Mouse (Mus musculus) intestine, embryonic 14.5 days (tissue): ENCODE measurements around the gene Ppm1n. TPM values are rescaled to one million over a fixed set of nuclear protein-coding genes. Genes with fewer than 3 reads are reported as not detected.

Experiments used
- ATAC-seq: fragments of 200-750 bp; cut with Nextera tagmentation; replicated peaks from 2 replicates; pipeline ENCODE4 v1.8.0; 2017; ENCODE audit warnings: low read depth, moderate number of reproducible peaks, moderate TSS enrichment, moderate library complexity; ENCODE audit not compliant: low FRiP score, low TSS enrichment
- DNase-seq: peaks from one replicate; pipeline ENCODE4 v3.0.0-alpha.2; 2018; ENCODE audit warnings: low spot score
- H3K27ac ChIP-seq: fragments of 300-500 bp; sonication (generic); 2 replicates; pipeline ENCODE4 v1.5.1; 2014; ENCODE audit warnings: low read depth, mild to moderate bottlenecking, control low read depth
- H3K27me3 ChIP-seq: fragments of 300-500 bp; sonication (generic); replicated peaks from 2 replicates; pipeline ENCODE4 v1.6.1; 2014; ENCODE audit warnings: low read length, control low read depth; ENCODE audit not compliant: control insufficient read depth, insufficient read depth
- H3K36me3 ChIP-seq: fragments of 300-500 bp; sonication (generic); 2 replicates; pipeline ENCODE4 v1.6.1; 2014; ENCODE audit warnings: low read length, control low read depth; ENCODE audit not compliant: control insufficient read depth, insufficient read depth
- H3K4me1 ChIP-seq: fragments of 300-500 bp; sonication (generic); replicated peaks from 2 replicates; pipeline ENCODE4 v1.6.1; 2014; ENCODE audit warnings: low read length, control low read depth, mixed read lengths; ENCODE audit not compliant: control insufficient read depth, insufficient read depth
- H3K4me2 ChIP-seq: fragments of 300-500 bp; sonication (generic); 2 replicates; pipeline ENCODE4 v1.6.1; 2014; ENCODE audit warnings: low read length
- H3K4me3 ChIP-seq: fragments of 300-500 bp; sonication (generic); 2 replicates; pipeline ENCODE4 v1.5.1; 2014; ENCODE audit warnings: low read depth, low read length, control low read depth, mixed read lengths
- H3K9ac ChIP-seq: fragments of 300-500 bp; sonication (generic); 2 replicates; pipeline ENCODE4 v1.6.1; 2014; ENCODE audit warnings: mild to moderate bottlenecking, low read length
- H3K9me3 ChIP-seq: fragments of 300-500 bp; sonication (generic); 2 replicates; pipeline ENCODE4 v1.6.1; 2016; ENCODE audit warnings: low read length, control low read depth; ENCODE audit not compliant: control insufficient read depth
- WGBS: fragments of 180-500 bp; shearing (Covaris S2); extraction: QIAGEN DNeasy Blood & Tissue Kit; methylation state at CpG from one replicate; pipeline ENCODE4 v1.1.7; 2014; 5-methylcytosine and 5-hydroxymethylcytosine counted together
- polyA plus RNA-seq: library from polyadenylated mRNA; unstranded; fragments of >200 nt; fragmentation: Nextera tagmentation; extraction: Ambion mirVana; gene quantifications from 2 replicates; pipeline ENCODE4 v1.2.1, GENCODE M21; 2014

Gene Ppm1n
- polyA plus RNA-seq, 1 experiment from 2014 or later = 0.14 TPM

- Histone ChIP-seq H3K27ac (no peak overlapping the region), H3K36me3 (peaks cover 52% of the 10 kb centered on the region), H3K4me2 (no peak overlapping the region), H3K4me1 (no peaks in the 10 kb centered on the region), H3K4me3 (no peak overlapping the region), H3K9ac (no peak overlapping the region), H3K27me3 (no peaks in the 10 kb centered on the region), H3K9me3 (no peaks in the 10 kb centered on the region)
- ATAC-seq (no peak), DNase-seq (no peak)
- 89% methylated on average over 17 of the region's 17 CpGs for WGBS
Observed at GRCm38 (mm10) chr7:19255395-19255794, 24.5 kb downstream of the Ppm1n start.

- no peak overlapping the region for H3K9ac ChIP-seq
- no peak overlapping the region for H3K27ac ChIP-seq
- ATAC-seq (no peak), DNase-seq (no peak)
- 75% methylated on average over 5 of the region's 5 CpGs for WGBS
- H3K4me1 ChIP-seq = no peaks in the 10 kb centered on the region
- H3K4me2 ChIP-seq = no peak overlapping the region
- H3K9me3 ChIP-seq = no peaks in the 10 kb centered on the region
- H3K4me3 ChIP-seq = no peak overlapping the region
- H3K36me3 ChIP-seq = peaks cover 33% of the 10 kb centered on the region
- H3K27me3 ChIP-seq = no peaks in the 10 kb centered on the region
Observed at GRCm38 (mm10) chr7:19253437-19253836, 26.4 kb downstream of the Ppm1n start.

GRCm38 (mm10) chr7:19252078-19252477, 27.8 kb downstream of the Ppm1n start:
- ATAC-seq (no peak), DNase-seq (no peak)

GRCm38 (mm10) chr7:19247511-19247910, 32.4 kb downstream of the Ppm1n start:
- WGBS = 91% methylated on average over 2 of the region's 2 CpGs
- H3K9ac ChIP-seq = no peak overlapping the region
- no peak overlapping the region for H3K27ac ChIP-seq
- H3K4me2 ChIP-seq = no peak overlapping the region
- no peaks in the 10 kb centered on the region for H3K27me3 ChIP-seq
- ATAC-seq (no peak), DNase-seq (no peak)
- no peak overlapping the region for H3K4me3 ChIP-seq
- peaks cover 26% of the 10 kb centered on the region for H3K36me3 ChIP-seq
- no peaks in the 10 kb centered on the region for H3K4me1 ChIP-seq
- H3K9me3 ChIP-seq = no peaks in the 10 kb centered on the region

More at GRCm38 (mm10) chr7:19252078-19252477, 27.8 kb downstream of the Ppm1n start:
- peaks cover 26% of the 10 kb centered on the region for H3K36me3 ChIP-seq
- 80% methylated on average over 4 of the region's 4 CpGs for WGBS
- no peaks in the 10 kb centered on the region for H3K9me3 ChIP-seq
- H3K4me2 ChIP-seq = no peak overlapping the region
- no peaks in the 10 kb centered on the region for H3K4me1 ChIP-seq
- no peak overlapping the region for H3K27ac ChIP-seq
- H3K9ac ChIP-seq = no peak overlapping the region
- no peak overlapping the region for H3K4me3 ChIP-seq
- H3K27me3 ChIP-seq = no peaks in the 10 kb centered on the region

GRCm38 (mm10) chr7:19246855-19247254, 33.0 kb downstream of the Ppm1n start:
- H3K4me3 ChIP-seq = no peak overlapping the region
- H3K4me1 ChIP-seq = no peaks in the 10 kb centered on the region
- H3K4me2 ChIP-seq = no peak overlapping the region
- H3K27ac ChIP-seq = no peak overlapping the region
- 85% methylated on average over 1 of the region's 1 CpGs for WGBS
- no peaks in the 10 kb centered on the region for H3K9me3 ChIP-seq
- H3K9ac ChIP-seq = no peak overlapping the region
- no peaks in the 10 kb centered on the region for H3K27me3 ChIP-seq
- H3K36me3 ChIP-seq = peaks cover 26% of the 10 kb centered on the region
- no peak for DNase-seq
- ATAC-seq = no peak

GRCm38 (mm10) chr7:19245083-19245482, 34.8 kb downstream of the Ppm1n start:
- Histone ChIP-seq H3K36me3 (peaks cover 26% of the 10 kb centered on the region), H3K9ac (no peak overlapping the region), H3K9me3 (no peaks in the 10 kb centered on the region), H3K4me3 (no peak overlapping the region), H3K27me3 (no peaks in the 10 kb centered on the region), H3K27ac (no peak overlapping the region), H3K4me2 (no peak overlapping the region), H3K4me1 (no peaks in the 10 kb centered on the region)
- ATAC-seq (no peak), DNase-seq (no peak)
- WGBS = 88% methylated on average over 3 of the region's 3 CpGs

- Histone ChIP-seq H3K27ac (no peak overlapping the region), H3K9ac (no peak overlapping the region), H3K27me3 (no peaks in the 10 kb centered on the region), H3K9me3 (no peaks in the 10 kb centered on the region), H3K4me1 (0 out of 2 replicates have a peak, but pooled peaks cover 5% of the 10 kb centered on the region), H3K36me3 (peaks cover 26% of the 10 kb centered on the region), H3K4me2 (no peak overlapping the region), H3K4me3 (no peak overlapping the region)
- WGBS = 74% methylated on average over 5 of the region's 5 CpGs
- no peak for DNase-seq
- ATAC-seq = no peak
Observed at GRCm38 (mm10) chr7:19243858-19244257, 36.0 kb downstream of the Ppm1n start.

- no peak overlapping the region for H3K27ac ChIP-seq
- no peak overlapping the region for H3K4me3 ChIP-seq
- H3K9me3 ChIP-seq = no peaks in the 10 kb centered on the region
- H3K4me2 ChIP-seq = no peak overlapping the region
- H3K4me1 ChIP-seq = 0 out of 2 replicates have a peak, but pooled peaks cover 5% of the 10 kb centered on the region
- ATAC-seq (no peak), DNase-seq (no peak)
- H3K9ac ChIP-seq = no peak overlapping the region
- peaks cover 19% of the 10 kb centered on the region for H3K36me3 ChIP-seq
- WGBS = 93% methylated on average over 1 of the region's 1 CpGs
- H3K27me3 ChIP-seq = no peaks in the 10 kb centered on the region
Observed at GRCm38 (mm10) chr7:19242005-19242404, 37.9 kb downstream of the Ppm1n start.

GRCm38 (mm10) chr7:19240905-19241463, 38.9 kb downstream of the Ppm1n start:
- no peaks in the 10 kb centered on the region for H3K27me3 ChIP-seq
- H3K27ac ChIP-seq = no peak overlapping the region
- DNase-seq (no peak), ATAC-seq (no peak)
- H3K9me3 ChIP-seq = no peaks in the 10 kb centered on the region
- 86% methylated on average over 8 of the region's 8 CpGs for WGBS
- H3K4me1 ChIP-seq = peaks cover 10% of the 10 kb centered on the region; the same call in 1 of the 2 replicates
- no peak overlapping the region for H3K4me2 ChIP-seq
- H3K36me3 ChIP-seq = peaks cover 15% of the 10 kb centered on the region
- no peak overlapping the region for H3K9ac ChIP-seq
- H3K4me3 ChIP-seq = no peak overlapping the region
